Mouse (Mus musculus) CH12.LX (cell line): ENCODE results near the gene Phc3.

ENCODE experiments used
- BHLHE40 ChIP-seq: IDR thresholded peaks from 2 replicates; pipeline ENCODE4 v1.6.1; 2011; ENCODE audit warnings: mild to moderate bottlenecking, low read depth, low read length, improper control_type of control experiment
- CTCF ChIP-seq, 2 experiments: IDR thresholded peaks in 1 of 2; conservative IDR thresholded peaks in 1 of 2; 2 replicates each; pipeline ENCODE4 v1.5.1; 2011 to 2012; ENCODE audit warnings: low read depth in 2 of 2, low read length in 2 of 2, improper control_type of control experiment in 1 of 2, inconsistent platforms in 1 of 2, mild to moderate bottlenecking in 1 of 2, moderate library complexity in 1 of 2
- ETS1 ChIP-seq: conservative IDR thresholded peaks from 2 replicates; pipeline ENCODE4 v1.6.1; 2012; ENCODE audit warnings: low read depth, mild to moderate bottlenecking, inconsistent platforms, low read length, improper control_type of control experiment, moderate library complexity
- MAX ChIP-seq: IDR thresholded peaks from 2 replicates; pipeline ENCODE4 v1.6.1; 2011; ENCODE audit warnings: low read length, improper control_type of control experiment
- MAZ ChIP-seq: IDR thresholded peaks from 2 replicates; pipeline ENCODE4 v1.6.1; 2012; ENCODE audit warnings: low read depth, mild to moderate bottlenecking, inconsistent platforms, low read length, improper control_type of control experiment, moderate library complexity
- NELFE ChIP-seq: IDR thresholded peaks from 2 replicates; pipeline ENCODE4 v1.6.1; 2011; ENCODE audit warnings: low read depth, low read length, improper control_type of control experiment
- POLR2AphosphoS2 ChIP-seq: IDR thresholded peaks from 2 replicates; pipeline ENCODE4 v1.6.1; 2011; ENCODE audit warnings: low read depth, low read length, improper control_type of control experiment
- SMC3 ChIP-seq: IDR thresholded peaks from 2 replicates; pipeline ENCODE4 v1.6.1; 2011; ENCODE audit warnings: low read depth, low read length, improper control_type of control experiment
- TBP ChIP-seq: conservative IDR thresholded peaks from 2 replicates; pipeline ENCODE4 v1.6.1; 2011; ENCODE audit warnings: low read depth, low read length, improper control_type of control experiment
- ZC3H11A ChIP-seq: IDR thresholded peaks from 2 replicates; pipeline ENCODE4 v1.6.1; 2012; ENCODE audit warnings: low read depth, mild to moderate bottlenecking, inconsistent platforms, low read length, improper control_type of control experiment
- ZKSCAN1 ChIP-seq: IDR thresholded peaks from 2 replicates; pipeline ENCODE4 v1.6.1; 2012; ENCODE audit warnings: low read depth, inconsistent platforms, low read length, improper control_type of control experiment, borderline replicate concordance
- ZNF384 ChIP-seq: IDR thresholded peaks from 2 replicates; pipeline ENCODE4 v1.6.1; 2012; ENCODE audit warnings: low read depth, low read length, improper control_type of control experiment, inconsistent platforms

DNA sequence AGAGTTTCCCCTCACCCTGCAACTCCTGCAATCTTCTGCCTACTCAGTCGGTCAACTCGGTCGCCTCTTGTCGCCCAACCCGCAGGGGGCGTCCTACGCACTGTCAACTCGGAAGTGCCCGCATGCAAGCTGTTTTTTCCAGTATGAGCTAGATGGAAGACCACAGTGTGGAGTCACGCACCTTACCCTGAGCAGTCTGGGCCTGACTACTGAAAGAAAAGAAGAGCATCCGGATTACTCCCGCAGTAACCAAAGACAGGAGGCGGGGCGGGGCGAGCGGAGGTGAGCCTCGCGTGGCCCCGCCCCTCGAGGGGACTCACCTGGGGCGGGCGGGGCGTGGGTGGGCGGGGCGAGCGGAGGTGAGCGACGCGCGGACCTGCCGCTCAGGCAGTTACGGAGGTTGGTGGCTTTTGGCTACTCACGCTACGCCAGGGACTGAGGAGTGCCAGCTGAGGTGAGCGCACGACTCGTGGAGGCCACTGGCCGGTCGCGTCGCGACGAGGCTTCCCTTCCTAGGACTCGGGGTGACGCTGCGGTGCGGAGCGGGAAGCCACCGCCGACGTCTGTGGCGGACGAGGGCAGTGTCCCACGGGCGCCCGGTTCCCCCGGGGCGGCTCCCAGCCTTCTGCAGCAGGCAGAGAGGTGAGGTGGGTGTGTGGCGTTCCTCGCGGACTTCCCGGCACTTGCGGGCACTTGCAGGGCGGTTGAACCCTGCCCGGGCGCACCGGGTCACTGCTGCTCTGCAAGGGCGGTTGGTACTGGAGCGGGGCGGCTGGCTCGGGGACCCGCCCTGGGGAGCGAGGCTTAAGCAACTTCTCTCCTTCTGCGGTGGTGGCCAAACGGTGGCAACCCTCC is 113.4 kb downstream of the Phc3 start, which contains the start of gene Gpr160:
- TF ChIP-seq MAX = peak; percentile 16; the same call in 1 of the 2 replicates
- TF ChIP-seq CTCF (conservative IDR thresholded peaks at IDR 0.05 in 1 of 2, IDR thresholded peaks at IDR 0.05 in 1 of 2; ENCODE audit: low read depth in 2 of 2, low read length in 2 of 2) = peak; percentile 37 to 76; a peak in 3 of 4 replicates
- TF ChIP-seq BHLHE40 = no peak
- no peak for TF ChIP-seq NELFE
- TF ChIP-seq MAZ = no peak
- TF ChIP-seq ZNF384 = no peak
- TF ChIP-seq SMC3 = peak; percentile 75
- no peak for TF ChIP-seq ZC3H11A
- no peak for TF ChIP-seq ZKSCAN1
- no peak for TF ChIP-seq ETS1
- no peak for TF ChIP-seq POLR2AphosphoS2
- TF ChIP-seq TBP = no peak
